Mouse (Mus musculus) lung, postnatal 0 days (tissue): Measurements from ENCODE around the gene Frat2. TPM values are rescaled to one million over a fixed set of nuclear protein-coding genes. Genes with fewer than 3 reads are reported as not detected.

Source experiments
- ATAC-seq: fragments of 200-750 bp; cut with Nextera tagmentation; 2 replicates; pipeline ENCODE4 v1.8.0; 2017; ENCODE audit warnings: moderate library complexity
- DNase-seq: peaks from one replicate; pipeline ENCODE4 v3.0.0-alpha.2; 2016; ENCODE audit warnings: low spot score
- H3K27ac ChIP-seq: fragments of 300-500 bp; sonication (generic); 2 replicates; pipeline ENCODE4 v1.5.1; 2014; ENCODE audit warnings: antibody characterized with exemption, mild to moderate bottlenecking, low read length, mixed read lengths
- H3K27me3 ChIP-seq: fragments of 300-500 bp; sonication (generic); replicated peaks from 2 replicates; pipeline ENCODE4 v1.6.1; 2014; ENCODE audit warnings: low read length, mixed read lengths; ENCODE audit not compliant: insufficient read depth
- H3K36me3 ChIP-seq: fragments of 300-500 bp; sonication (generic); 2 replicates; pipeline ENCODE4 v1.6.1; 2014; ENCODE audit warnings: low read length, mixed read lengths; ENCODE audit not compliant: insufficient read depth
- H3K4me1 ChIP-seq: fragments of 300-500 bp; sonication (generic); 2 replicates; pipeline ENCODE4 v1.6.1; 2014; ENCODE audit warnings: antibody characterized with exemption, low read depth, low read length, mixed read lengths; ENCODE audit not compliant: insufficient read depth
- H3K4me2 ChIP-seq: fragments of 300-500 bp; sonication (generic); replicated peaks from 2 replicates; pipeline ENCODE4 v1.6.1; 2014; ENCODE audit warnings: low read depth, mild to moderate bottlenecking, low read length, moderate library complexity, mixed read lengths
- H3K4me3 ChIP-seq: fragments of 300-500 bp; sonication (generic); 2 replicates; pipeline ENCODE4 v1.5.1; 2014; ENCODE audit warnings: low read depth, low read length
- H3K9ac ChIP-seq: fragments of 300-500 bp; sonication (generic); replicated peaks from 2 replicates; pipeline ENCODE4 v1.6.1; 2014; ENCODE audit warnings: low read depth, mild to moderate bottlenecking
- H3K9me3 ChIP-seq: fragments of 300-500 bp; sonication (generic); 2 replicates; pipeline ENCODE4 v1.6.1; 2016; ENCODE audit warnings: low read length, mixed read lengths
- CTCF ChIP-seq: IDR thresholded peaks from 2 replicates; pipeline ENCODE4 v1.5.1; 2016; ENCODE audit warnings: antibody characterized with exemption, mild to moderate bottlenecking
- EP300 ChIP-seq: IDR thresholded peaks from 2 replicates; pipeline ENCODE4 v1.6.1; 2016; ENCODE audit warnings: antibody characterized with exemption, mild to moderate bottlenecking, control low read depth
- WGBS: fragments of 180-500 bp; shearing (Covaris S2); extraction: QIAGEN DNeasy Blood & Tissue Kit; methylation state at CpG from one replicate; pipeline ENCODE4 v1.1.7; 2014; 5-methylcytosine and 5-hydroxymethylcytosine counted together
- polyA plus RNA-seq: library from polyadenylated mRNA; unstranded; fragments of >200 nt; fragmentation: Nextera tagmentation; extraction: Ambion mirVana; gene quantifications from 2 replicates; pipeline ENCODE4 v1.2.1, GENCODE M21; 2015

Gene Frat2
- polyA plus RNA-seq, 1 experiment from 2014 or later = 4.6 TPM

DNA sequence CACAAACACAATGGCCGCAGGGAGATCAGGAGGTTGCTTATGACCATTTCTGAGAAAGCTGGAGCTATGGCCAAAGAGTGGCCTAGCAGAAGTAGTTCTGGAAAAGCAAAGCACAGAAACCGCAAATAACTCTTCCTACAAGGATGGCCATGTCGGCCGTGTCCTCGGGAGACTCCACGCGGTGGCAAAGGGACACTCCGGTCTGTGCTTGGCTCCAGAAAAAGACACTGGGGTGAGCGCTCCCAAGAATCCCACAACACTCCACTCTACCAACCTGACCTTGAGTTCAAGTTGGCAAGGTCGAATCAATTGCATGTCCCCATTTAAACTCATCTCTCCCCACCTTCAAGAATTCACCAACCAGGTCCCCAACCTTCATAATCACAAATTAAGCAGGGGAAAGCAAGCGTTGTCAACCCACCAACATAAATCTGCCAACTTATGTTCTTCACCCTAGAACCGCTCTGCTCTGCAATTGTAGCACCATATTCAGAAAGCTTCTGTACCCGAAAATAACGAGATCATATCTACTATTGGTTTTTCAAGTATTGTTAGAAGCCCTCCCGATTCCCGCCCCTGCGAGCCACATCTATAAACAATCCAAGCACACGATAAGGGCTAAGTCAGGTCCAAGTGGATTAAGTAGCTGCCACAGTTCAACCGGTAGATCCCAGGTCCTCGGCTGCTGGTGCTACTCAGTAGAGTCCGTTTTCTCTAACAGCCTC, 1.4 kb downstream of the Frat2 start:
- DNase-seq = peak; percentile 16
- TF ChIP-seq EP300 (no peak), CTCF (peak; percentile 38)

GRCm38 (mm10) chr19:41844345-41844744, 3.6 kb downstream of the Frat2 start:
- WGBS = 83% methylated on average over 6 of the region's 6 CpGs

More for the DNA sequence above, 1.4 kb downstream of the Frat2 start:
- H3K9ac ChIP-seq = peak overlapping the region; percentile 78; the same call in 1 of the 2 replicates
- ATAC-seq = no peak
- peaks cover 4% of the 10 kb centered on the region; the same call in 1 of the 2 replicates for H3K4me1 ChIP-seq
- WGBS = 9% methylated on average over 21 of the region's 21 CpGs
- H3K9me3 ChIP-seq = no peaks in the 10 kb centered on the region
- peak overlapping the region; percentile 97 for H3K4me2 ChIP-seq
- peak overlapping the region; percentile 94 for H3K27ac ChIP-seq
- H3K36me3 ChIP-seq = no peaks in the 10 kb centered on the region
- no peaks in the 10 kb centered on the region for H3K27me3 ChIP-seq
- H3K4me3 ChIP-seq = peak overlapping the region; percentile 79

GRCm38 (mm10) chr19:41842706-41843105, 5.2 kb downstream of the Frat2 start:
- peaks cover 4% of the 10 kb centered on the region; the same call in 1 of the 2 replicates for H3K4me1 ChIP-seq
- DNase-seq = no peak
- no peak for TF ChIP-seq EP300
- no peak for TF ChIP-seq CTCF
- H3K9ac ChIP-seq = no peak overlapping the region
- no peaks in the 10 kb centered on the region for H3K27me3 ChIP-seq
- no peak overlapping the region for H3K4me3 ChIP-seq
- no peaks in the 10 kb centered on the region for H3K9me3 ChIP-seq
- no peak overlapping the region for H3K4me2 ChIP-seq
- no peak overlapping the region for H3K27ac ChIP-seq
- H3K36me3 ChIP-seq = no peaks in the 10 kb centered on the region
- no peak for ATAC-seq
- 85% methylated on average over 4 of the region's 4 CpGs for WGBS

More at GRCm38 (mm10) chr19:41844345-41844744, 3.6 kb downstream of the Frat2 start:
- ATAC-seq (no peak), DNase-seq (no peak)
- H3K4me2 ChIP-seq = no peak overlapping the region
- TF ChIP-seq EP300 = no peak
- peak; percentile 45 for TF ChIP-seq CTCF
- no peak overlapping the region for H3K27ac ChIP-seq
- no peak overlapping the region for H3K4me3 ChIP-seq
- H3K9ac ChIP-seq = no peak overlapping the region
- H3K36me3 ChIP-seq = no peaks in the 10 kb centered on the region
- H3K9me3 ChIP-seq = no peaks in the 10 kb centered on the region
- peaks cover 4% of the 10 kb centered on the region; the same call in 1 of the 2 replicates for H3K4me1 ChIP-seq
- H3K27me3 ChIP-seq = no peaks in the 10 kb centered on the region

- ATAC-seq (no peak), DNase-seq (no peak)
- WGBS = 77% methylated on average over 4 of the region's 4 CpGs
These were observed 5.7 kb downstream of the Frat2 start for GRCm38 (mm10) chr19:41842196-41842595.

GRCm38 (mm10) chr19:41841105-41841750, 6.7 kb downstream of the Frat2 start:
- no peaks in the 10 kb centered on the region for H3K27me3 ChIP-seq
- H3K27ac ChIP-seq = no peak overlapping the region
- no peaks in the 10 kb centered on the region for H3K36me3 ChIP-seq
- ATAC-seq (no peak), DNase-seq (no peak)
- no peak overlapping the region for H3K9ac ChIP-seq
- H3K4me3 ChIP-seq = no peak overlapping the region
- 64% methylated on average over 7 of the region's 7 CpGs for WGBS
- no peaks in the 10 kb centered on the region for H3K9me3 ChIP-seq
- H3K4me1 ChIP-seq = no peaks in the 10 kb centered on the region
- TF ChIP-seq EP300 (no peak), CTCF (no peak)
- H3K4me2 ChIP-seq = no peak overlapping the region

More at GRCm38 (mm10) chr19:41842196-41842595, 5.7 kb downstream of the Frat2 start:
- H3K36me3 ChIP-seq = no peaks in the 10 kb centered on the region
- H3K4me2 ChIP-seq = no peak overlapping the region
- no peak overlapping the region for H3K4me3 ChIP-seq
- H3K9me3 ChIP-seq = no peaks in the 10 kb centered on the region
- H3K27ac ChIP-seq = no peak overlapping the region
- no peak overlapping the region for H3K9ac ChIP-seq
- H3K27me3 ChIP-seq = no peaks in the 10 kb centered on the region
- TF ChIP-seq EP300 (no peak), CTCF (no peak)
- peaks cover 4% of the 10 kb centered on the region; the same call in 1 of the 2 replicates for H3K4me1 ChIP-seq

DNA sequence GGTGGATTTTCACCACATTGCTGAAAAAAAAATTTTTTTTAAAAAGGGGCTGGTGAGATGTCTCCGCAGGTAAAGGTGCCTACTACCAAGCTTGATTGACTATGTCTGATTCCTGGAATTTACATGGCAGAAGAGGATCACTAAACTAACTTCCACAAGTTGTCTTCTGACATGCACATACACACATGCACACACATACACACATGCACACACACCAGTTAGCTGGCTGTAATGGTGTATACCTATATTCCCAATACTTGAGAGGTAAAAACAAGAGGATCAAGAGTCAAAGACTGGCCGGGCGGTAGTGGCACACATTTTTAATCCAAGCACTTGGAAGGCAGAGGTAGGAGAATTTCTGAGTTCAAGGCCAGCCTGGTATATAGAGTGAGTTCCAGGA, 8.2 kb downstream of the Frat2 start:
- DNase-seq (no peak), ATAC-seq (no peak)
- no peak overlapping the region for H3K4me2 ChIP-seq
- H3K4me1 ChIP-seq = no peaks in the 10 kb centered on the region
- no peaks in the 10 kb centered on the region for H3K9me3 ChIP-seq
- H3K27ac ChIP-seq = no peak overlapping the region
- TF ChIP-seq CTCF = no peak
- WGBS = 94% methylated on average over 3 of the region's 3 CpGs
- no peaks in the 10 kb centered on the region for H3K36me3 ChIP-seq
- H3K4me3 ChIP-seq = no peak overlapping the region
- H3K9ac ChIP-seq = no peak overlapping the region
- H3K27me3 ChIP-seq = no peaks in the 10 kb centered on the region
